Mouse (Mus musculus): ENCODE measurements around the gene Nkpd1. TPM values are rescaled to one million over a fixed set of nuclear protein-coding genes. Genes with fewer than 3 reads are reported as not detected.

Nkpd1 gene
- total RNA-seq, 2 experiments from 2014 or later: 0.49 to 0.94 TPM

DNA sequence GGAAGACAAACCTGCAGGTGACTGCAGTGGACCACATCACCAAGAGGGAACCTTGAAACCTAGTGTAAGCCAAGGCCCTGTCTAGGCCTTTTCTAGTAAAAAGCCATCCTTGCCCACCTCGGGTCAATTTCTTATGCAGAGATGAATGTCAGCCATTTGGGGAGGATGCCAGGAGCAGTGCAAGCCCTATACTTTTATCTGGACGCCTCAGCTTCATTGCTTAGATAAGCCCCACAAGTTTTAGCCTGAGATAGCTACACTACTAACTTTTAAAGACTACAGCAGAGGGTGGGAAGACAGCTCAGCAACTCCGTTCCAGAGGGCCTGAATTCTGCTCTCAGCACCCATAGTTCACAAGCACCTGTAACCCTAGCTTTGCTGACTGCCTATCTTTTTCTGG lies 46.2 kb downstream of the Nkpd1 start:
- intact Hi-C loops (cut with DNase I): no loop called here
- DNase-seq (ENCODE audit: extremely low spot score in 1 of 2, low spot score in 2 of 2): no peak

- DNase-seq (ENCODE audit: extremely low spot score in 1 of 2, low spot score in 2 of 2): no peak
- intact Hi-C loops (cut with DNase I): no loop called here
These were observed 46.8 kb downstream of the Nkpd1 start for GRCm38 (mm10) chr7:19564455-19564854.

GRCm38 (mm10) chr7:19565803-19566202 lies 48.2 kb downstream of the Nkpd1 start:
- DNase-seq (ENCODE audit: extremely low spot score in 1 of 2, low spot score in 2 of 2): no peak
- intact Hi-C loops (cut with DNase I): no loop called here

- intact Hi-C loops (cut with DNase I): no loop called here
- no peak for DNase-seq (ENCODE audit: extremely low spot score in 1 of 2, low spot score in 2 of 2)
These were observed 49.8 kb downstream of the Nkpd1 start for GRCm38 (mm10) chr7:19567426-19567825.

GRCm38 (mm10) chr7:19569647-19570046 lies 52.0 kb downstream of the Nkpd1 start:
- no peak for DNase-seq (ENCODE audit: extremely low spot score in 1 of 2, low spot score in 2 of 2)
- intact Hi-C loops (cut with DNase I): loop anchor here (5.0 kb wide), 1 partner anchor 162 kb away; no protein-coding TSS in a partner anchor

DNA sequence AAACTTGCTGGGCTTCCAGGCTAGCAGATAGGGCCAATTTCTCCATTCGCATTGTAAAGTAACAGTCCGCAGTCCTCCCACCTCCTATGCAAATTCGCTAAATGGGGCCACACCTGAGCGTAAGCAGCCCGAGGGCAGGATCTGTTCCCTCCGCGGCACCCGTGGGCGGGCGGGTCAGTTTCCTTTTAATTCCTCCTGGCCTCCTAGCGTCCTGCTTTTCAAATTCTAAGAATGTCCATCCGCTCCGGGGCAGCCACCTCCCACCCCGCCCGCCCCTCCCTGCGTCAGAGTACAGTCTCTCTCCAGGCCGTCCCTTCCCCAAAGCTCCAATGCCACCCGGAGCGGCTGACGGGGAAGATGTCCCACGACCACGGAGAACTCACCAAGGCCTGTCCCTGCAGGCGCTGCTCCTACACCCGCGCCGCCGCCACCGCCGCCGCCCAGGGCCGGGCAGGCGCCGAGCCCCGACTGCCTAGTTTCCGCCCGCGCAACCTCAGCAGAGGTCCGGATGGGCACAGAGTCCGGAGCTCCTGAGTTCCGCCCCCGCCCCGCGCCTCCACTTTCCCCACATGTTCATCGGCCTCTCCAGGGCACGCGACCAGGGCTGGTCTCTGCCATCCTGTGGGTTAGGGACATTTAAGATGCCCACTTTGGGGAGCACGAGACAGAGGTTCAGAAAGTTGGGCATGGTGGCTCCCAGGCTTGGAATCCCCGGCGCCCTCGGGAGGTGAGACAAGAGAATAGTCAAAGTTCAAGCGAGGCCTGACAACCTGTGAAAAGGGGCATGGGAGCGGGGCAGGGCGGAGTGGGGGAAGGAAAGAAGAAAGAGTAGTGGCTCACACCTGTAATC lies 55.5 kb downstream of the Nkpd1 start:
- DNase-seq (ENCODE audit: extremely low spot score in 1 of 2, low spot score in 2 of 2): peak; percentile 56 to 88
- intact Hi-C loops (cut with DNase I): loop anchor here (5.0 kb wide), 1 partner anchor 166 kb away; no protein-coding TSS in a partner anchor

- intact Hi-C loops (cut with DNase I): loop anchor here (5.0 kb wide), 1 partner anchor 166 kb away; no protein-coding TSS in a partner anchor
- no peak for DNase-seq (ENCODE audit: extremely low spot score in 1 of 2, low spot score in 2 of 2)
These were observed 56.1 kb downstream of the Nkpd1 start for GRCm38 (mm10) chr7:19573776-19574140.

Other genes starting within 250 kb of the Nkpd1 start
- 10 to 100 TPM; 23.1 to 23.5 TPM for gene Vasp, start 246.0 kb upstream of the Nkpd1 start, total RNA-seq (2021)
- gene Ppm1n, start 237.8 kb upstream of the Nkpd1 start, total RNA-seq (2021): under 1 TPM; 0.34 to 0.49 TPM
- gene Rtn2, start 235.2 kb upstream of the Nkpd1 start, total RNA-seq (2021): 100 to 1,000 TPM; 145 to 151 TPM
- 1 to 10 TPM; 2.2 to 2.3 TPM for gene Fosb, start 207.8 kb upstream of the Nkpd1 start, total RNA-seq (2021)
- 10 to 100 TPM; 38.5 to 50.6 TPM for gene Ercc1, start 173.1 kb upstream of the Nkpd1 start, total RNA-seq (2021)
- gene Cd3eap, start 158.4 kb upstream of the Nkpd1 start, total RNA-seq (2021): 10 to 100 TPM; 16.8 to 18.2 TPM
- gene Ppp1r13l, start 158.1 kb upstream of the Nkpd1 start, total RNA-seq (2021): 1 to 10 TPM; 5.3 to 7.2 TPM
- gene Ercc2, start 135.8 kb upstream of the Nkpd1 start, total RNA-seq (2021): 10 to 100 TPM; 39.0 to 39.7 TPM
- 1 to 10 TPM in 1 of 2 experiments, under 1 TPM in 1; 0.93 to 1.2 TPM for gene Klc3, start 113.7 kb upstream of the Nkpd1 start, total RNA-seq (2021)
- gene Ckm, start 113.1 kb upstream of the Nkpd1 start, total RNA-seq (2021): 1 to 10 TPM in 1 of 2 experiments, under 1 TPM in 1; 0.57 to 1.0 TPM
- gene Mark4, start 59.0 kb upstream of the Nkpd1 start, total RNA-seq (2021): 100 to 1,000 TPM; 110 to 115 TPM
- 1 to 10 TPM in 1 of 2 experiments, under 1 TPM in 1; 0.69 to 1.4 TPM for gene Exoc3l2, start 54.5 kb upstream of the Nkpd1 start, total RNA-seq (2021)
- gene Bloc1s3, start 9.5 kb upstream of the Nkpd1 start, total RNA-seq (2021): 1 to 10 TPM; 7.6 to 7.8 TPM
- gene Trappc6a, start 9.4 kb upstream of the Nkpd1 start, total RNA-seq (2021): 10 to 100 TPM; 18.4 to 24.1 TPM
- 10 to 100 TPM; 78.7 to 79.3 TPM for gene Ppp1r37, start 45.2 kb downstream of the Nkpd1 start, total RNA-seq (2021)
- gene Zfp296, start 59.4 kb downstream of the Nkpd1 start, total RNA-seq (2021): under 1 TPM; 0.36 to 0.45 TPM
- 10 to 100 TPM; 51.7 to 55.2 TPM for gene Gemin7, start 59.8 kb downstream of the Nkpd1 start, total RNA-seq (2021)
- 10 to 100 TPM; 78.0 to 81.5 TPM for gene Clasrp, start 86.6 kb downstream of the Nkpd1 start, total RNA-seq (2021)
- gene Relb, start 111.6 kb downstream of the Nkpd1 start, total RNA-seq (2021): 1 to 10 TPM; 5.9 to 6.5 TPM
- 100 to 1,000 TPM; 144 to 147 TPM for gene Clptm1, start 147.2 kb downstream of the Nkpd1 start, total RNA-seq (2021)
- gene Apoc2, start 160.1 kb downstream of the Nkpd1 start, total RNA-seq (2021): not detected
- not detected for gene Gm44805, start 163.6 kb downstream of the Nkpd1 start, total RNA-seq (2021)
- gene Apoc4, start 163.6 kb downstream of the Nkpd1 start, total RNA-seq (2021): not detected
- 1 to 10 TPM; 3.1 to 3.3 TPM for gene Apoc1, start 174.8 kb downstream of the Nkpd1 start, total RNA-seq (2021)
- gene Apoe, start 181.3 kb downstream of the Nkpd1 start, total RNA-seq (2021): 1,000 to 10,000 TPM; 1,326 to 1,376 TPM
- 100 to 1,000 TPM; 114 to 118 TPM for gene Tomm40, start 197.6 kb downstream of the Nkpd1 start, total RNA-seq (2021)
- gene Nectin2, start 232.6 kb downstream of the Nkpd1 start, total RNA-seq (2021): 10 to 100 TPM; 18.9 to 22.0 TPM